Mouse (Mus musculus) forebrain, embryonic 16.5 days (tissue): ENCODE results near the gene Pdcd6. TPM values are rescaled to one million over a fixed set of nuclear protein-coding genes. Genes with fewer than 3 reads are reported as not detected.
A peak's percentile ranks its signal among the peaks of the same experiment; 100 is the strongest.

Source experiments
- ATAC-seq: fragments of 200-750 bp; cut with Nextera tagmentation; 2 replicates; pipeline ENCODE4 v1.8.0; 2017; ENCODE audit warnings: mild to moderate bottlenecking, moderate library complexity
- H3K27ac ChIP-seq: fragments of 300-500 bp; sonication (generic); 2 replicates; pipeline ENCODE4 v1.5.1; 2014; ENCODE audit warnings: low read length, control low read depth
- H3K27me3 ChIP-seq: fragments of 300-500 bp; sonication (generic); replicated peaks from 2 replicates; pipeline ENCODE4 v1.6.1; 2014; ENCODE audit warnings: low read length; ENCODE audit not compliant: control insufficient read depth, insufficient read depth
- H3K36me3 ChIP-seq: fragments of 300-500 bp; sonication (generic); 2 replicates; pipeline ENCODE4 v1.6.1; 2014; ENCODE audit not compliant: control insufficient read depth, insufficient read depth
- H3K4me1 ChIP-seq: fragments of 300-500 bp; sonication (generic); replicated peaks from 2 replicates; pipeline ENCODE4 v1.6.1; 2014; ENCODE audit warnings: low read length; ENCODE audit not compliant: control insufficient read depth, insufficient read depth
- H3K4me2 ChIP-seq: fragments of 300-500 bp; sonication (generic); 2 replicates; pipeline ENCODE4 v1.6.1; 2014; ENCODE audit warnings: mild to moderate bottlenecking, low read length, control low read depth
- H3K4me3 ChIP-seq: fragments of 300-500 bp; sonication (generic); replicated peaks from 2 replicates; pipeline ENCODE4 v1.5.1; 2014; ENCODE audit warnings: mild to moderate bottlenecking, low read length, control low read depth
- H3K9ac ChIP-seq: fragments of 300-500 bp; sonication (generic); replicated peaks from 2 replicates; pipeline ENCODE4 v1.6.1; 2014; ENCODE audit warnings: low read depth, low read length, control low read depth
- H3K9me3 ChIP-seq: fragments of 300-500 bp; sonication (generic); 2 replicates; pipeline ENCODE4 v1.6.1; 2016; ENCODE audit warnings: low read length; ENCODE audit not compliant: control insufficient read depth
- WGBS: fragments of 180-500 bp; shearing (Covaris S2); extraction: QIAGEN DNeasy Blood & Tissue Kit; methylation state at CpG from one replicate; pipeline ENCODE4 v1.1.7; 2014; 5-methylcytosine and 5-hydroxymethylcytosine counted together
- polyA plus RNA-seq: library from polyadenylated mRNA; unstranded; fragments of >200 nt; fragmentation: Nextera tagmentation; extraction: Ambion mirVana; gene quantifications from 2 replicates; pipeline ENCODE4 v1.2.1, GENCODE M21; 2015

Gene Pdcd6
- polyA plus RNA-seq, 1 experiment from 2014 or later, result 133 TPM

GRCm38 (mm10) chr13:74296376-74296775, 21.0 kb downstream of the Pdcd6 start:
- no peak overlapping the region for H3K9ac ChIP-seq

GRCm38 (mm10) chr13:74292167-74292566, 25.2 kb downstream of the Pdcd6 start, which contains the start of gene Ahrr:
TSS of gene Ahrr (minus strand) at chr13:74292331.
- WGBS, result under 1% methylated on average over 27 of the region's 27 CpGs
- peaks cover 2% of the 10 kb centered on the region; the same call in 1 of the 2 replicates for H3K27me3 ChIP-seq
- no peaks in the 10 kb centered on the region for H3K36me3 ChIP-seq
- H3K4me1 ChIP-seq, result peaks cover 6% of the 10 kb centered on the region
- peak within 1 kb of the TSS; percentile 31 for H3K4me3 ChIP-seq
- peak within 1 kb of the TSS; percentile 54 for H3K9ac ChIP-seq
- no peak within 1 kb of the TSS for H3K27ac ChIP-seq
- no peaks in the 10 kb centered on the region for H3K9me3 ChIP-seq
- peak within 1 kb of the TSS; percentile 44 for H3K4me2 ChIP-seq
- ATAC-seq, result peak; percentile 64

More at GRCm38 (mm10) chr13:74296376-74296775, 21.0 kb downstream of the Pdcd6 start:
- peaks cover 6% of the 10 kb centered on the region for H3K4me1 ChIP-seq
- no peak for ATAC-seq
- H3K4me3 ChIP-seq, result no peak overlapping the region
- no peaks in the 10 kb centered on the region for H3K9me3 ChIP-seq
- no peak overlapping the region for H3K4me2 ChIP-seq
- WGBS, result 83% methylated on average over 7 of the region's 7 CpGs
- no peak overlapping the region for H3K27ac ChIP-seq
- peaks cover under 1% of the 10 kb centered on the region; the same call in 1 of the 2 replicates for H3K27me3 ChIP-seq
- H3K36me3 ChIP-seq, result no peaks in the 10 kb centered on the region

DNA sequence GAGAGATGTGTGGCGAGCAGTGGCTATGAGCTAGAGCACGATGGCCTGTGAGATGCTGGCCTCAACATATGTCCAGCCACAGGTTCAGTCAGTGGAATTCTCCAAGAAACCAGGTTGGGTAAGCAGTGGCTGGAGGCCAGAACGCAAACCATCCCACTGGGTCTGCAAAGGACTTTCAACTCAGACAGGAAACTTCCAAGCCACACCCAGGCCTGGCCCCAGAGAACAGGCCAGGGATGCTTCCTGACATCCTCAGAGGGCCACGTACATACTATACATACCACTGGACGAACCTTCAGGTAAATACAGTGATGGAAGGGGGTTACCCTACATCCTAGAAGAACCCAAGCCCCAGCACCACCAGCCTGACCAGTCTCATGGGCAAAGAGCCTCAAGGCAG, 27.7 kb downstream of the Pdcd6 start:
- ATAC-seq, result no peak
- Histone ChIP-seq H3K9ac (no peak overlapping the region), H3K27me3 (peaks cover 2% of the 10 kb centered on the region; the same call in 1 of the 2 replicates), H3K9me3 (no peaks in the 10 kb centered on the region), H3K4me1 (peaks cover 6% of the 10 kb centered on the region), H3K4me2 (no peak overlapping the region), H3K27ac (no peak overlapping the region), H3K36me3 (no peaks in the 10 kb centered on the region), H3K4me3 (no peak overlapping the region)
- WGBS, result 82% methylated on average over 5 of the region's 5 CpGs

DNA sequence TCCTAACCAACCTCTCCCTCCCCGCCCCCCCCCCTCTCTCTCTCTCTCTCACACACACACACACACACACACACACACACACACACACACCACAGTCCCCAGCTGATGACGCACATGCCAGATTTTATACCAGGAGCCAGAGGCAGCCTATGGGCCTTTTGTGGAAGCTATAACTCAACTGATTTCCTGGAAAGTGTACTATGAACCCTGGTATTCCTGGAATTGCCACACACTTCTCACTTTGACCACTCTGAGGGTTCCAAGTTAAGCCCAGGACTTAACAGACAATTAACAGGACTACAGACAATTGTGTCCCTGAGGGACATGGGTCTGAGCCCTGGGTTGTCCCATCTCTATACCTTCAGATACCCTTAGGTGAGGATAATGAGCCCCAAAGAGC, 35.1 kb downstream of the Pdcd6 start:
- H3K27ac ChIP-seq, result no peak overlapping the region
- H3K4me2 ChIP-seq, result no peak overlapping the region
- no peak overlapping the region for H3K9ac ChIP-seq
- H3K36me3 ChIP-seq, result no peaks in the 10 kb centered on the region
- no peak overlapping the region for H3K4me3 ChIP-seq
- ATAC-seq, result no peak
- 64% methylated on average over 2 of the region's 2 CpGs for WGBS
- H3K4me1 ChIP-seq, result no peaks in the 10 kb centered on the region
- no peaks in the 10 kb centered on the region for H3K9me3 ChIP-seq
- H3K27me3 ChIP-seq, result no peaks in the 10 kb centered on the region

- H3K9ac ChIP-seq, result no peak overlapping the region
- 81% methylated on average over 4 of the region's 4 CpGs for WGBS
- no peaks in the 10 kb centered on the region for H3K9me3 ChIP-seq
- no peaks in the 10 kb centered on the region for H3K27me3 ChIP-seq
- H3K4me1 ChIP-seq, result no peaks in the 10 kb centered on the region
- H3K36me3 ChIP-seq, result no peaks in the 10 kb centered on the region
- no peak for ATAC-seq
- no peak overlapping the region for H3K4me2 ChIP-seq
- no peak overlapping the region for H3K4me3 ChIP-seq
- H3K27ac ChIP-seq, result no peak overlapping the region
Measured at GRCm38 (mm10) chr13:74275726-74276125, 41.7 kb downstream of the Pdcd6 start.

GRCm38 (mm10) chr13:74260231-74260992, 57.0 kb downstream of the Pdcd6 start:
- ATAC-seq, result peak; percentile 97
- 2% methylated on average over 10 of the region's 10 CpGs for WGBS
- Histone ChIP-seq H3K4me2 (peak overlapping the region; percentile 73), H3K27ac (no peak overlapping the region), H3K4me1 (0 out of 2 replicates have a peak, but pooled peaks cover 4% of the 10 kb centered on the region), H3K36me3 (no peaks in the 10 kb centered on the region), H3K9ac (peak overlapping the region; percentile 78), H3K9me3 (no peaks in the 10 kb centered on the region), H3K4me3 (peak overlapping the region; percentile 65), H3K27me3 (no peaks in the 10 kb centered on the region)

- Histone ChIP-seq H3K4me2 (peak overlapping the region; percentile 73), H3K9me3 (no peaks in the 10 kb centered on the region), H3K9ac (peak overlapping the region; percentile 78), H3K27ac (no peak overlapping the region), H3K4me3 (peak overlapping the region; percentile 65), H3K36me3 (no peaks in the 10 kb centered on the region), H3K27me3 (no peaks in the 10 kb centered on the region), H3K4me1 (0 out of 2 replicates have a peak, but pooled peaks cover 4% of the 10 kb centered on the region)
- 3% methylated on average over 35 of the region's 35 CpGs for WGBS
- ATAC-seq, result peak; percentile 91
Measured at GRCm38 (mm10) chr13:74259460-74260230, 57.7 kb downstream of the Pdcd6 start.
